Mouse (Mus musculus): ENCODE measurements around the gene Patz1. TPM values are rescaled to one million over a fixed set of nuclear protein-coding genes. Genes with fewer than 3 reads are reported as not detected.

Patz1 gene
- total and polyA plus RNA-seq, 3 experiments = 29.5 to 37.4 (median 31.5) TPM

GRCm38 (mm10) chr11:3346351-3346750 lies 57.7 kb downstream of the Patz1 start:
- TF ChIP-seq JUND (conservative IDR thresholded peaks at IDR 0.05; ENCODE audit: low read depth, low read length) (no peak), MXI1 (IDR thresholded peaks at IDR 0.05; ENCODE audit: low read depth, low read length) (no peak), TBP (conservative IDR thresholded peaks at IDR 0.05; ENCODE audit: low read depth, low read length) (no peak), POLR2AphosphoS2 (IDR thresholded peaks at IDR 0.05; ENCODE audit: low read depth, low read length) (no peak), NRF1 (IDR thresholded peaks at IDR 0.05; ENCODE audit: low read depth, low read length) (no peak)
- no peak overlapping the region for H3K27ac ChIP-seq (ENCODE audit: insufficient read depth, low read depth)
- H3K9me3 ChIP-seq (replicated peaks; ENCODE audit: low read length) = no peaks in the 10 kb centered on the region
- no peak for DNase-seq (ENCODE audit: extremely low read depth)
- dilution Hi-C loops (cut with MboI; ENCODE audit: extremely low pct_ligation_motif_present, extremely low pct_unique_long_range_greater_than_20kb, low sequenced_read_pairs) = no loop called here
- H3K4me2 ChIP-seq (ENCODE audit: insufficient read depth, low read depth, poor library complexity, severe bottlenecking) = no peak overlapping the region
- no peak overlapping the region for H3K9ac ChIP-seq (ENCODE audit: insufficient read depth, low read depth)
- no peaks in the 10 kb centered on the region for H3K27me3 ChIP-seq (replicated peaks)
- peaks cover 0 to 24% of the 10 kb centered on the region in 2 experiments; a peak in 2 of 4 replicates for H3K4me1 ChIP-seq (ENCODE audit: control insufficient read depth in 1 of 2, insufficient read depth in 2 of 2)
- in situ Hi-C loops (cut with MboI; ENCODE audit: low pct_ligation_motif_present, low pct_unique_long_range_greater_than_20kb, low sequenced_read_pairs) = no loop called here
- peaks cover 55 to 95% of the 10 kb centered on the region in 2 experiments for H3K36me3 ChIP-seq (replicated peaks in 1 of 2; ENCODE audit: control insufficient read depth in 1 of 2, insufficient read depth in 1 of 2, low read length in 1 of 2)
- H3K4me3 ChIP-seq (replicated peaks in 1 of 3; ENCODE audit: low read depth in 2 of 3, low read length in 2 of 3, poor library complexity in 1 of 3) = no peak overlapping the region
- no peaks in the 10 kb centered on the region for H3K79me2 ChIP-seq (replicated peaks; ENCODE audit: control insufficient read depth, extremely low read depth, insufficient read depth, poor library complexity, severe bottlenecking)

- dilution Hi-C loops (cut with MboI; ENCODE audit: extremely low pct_ligation_motif_present, extremely low pct_unique_long_range_greater_than_20kb, low sequenced_read_pairs) (no loop called here), in situ Hi-C loops (cut with MboI; ENCODE audit: low pct_ligation_motif_present, low pct_unique_long_range_greater_than_20kb, low sequenced_read_pairs) (no loop called here)
- no peaks in the 10 kb centered on the region for H3K79me2 ChIP-seq (replicated peaks; ENCODE audit: control insufficient read depth, extremely low read depth, insufficient read depth, poor library complexity, severe bottlenecking)
- H3K9me3 ChIP-seq (replicated peaks; ENCODE audit: low read length) = peaks cover 3% of the 10 kb centered on the region
- H3K36me3 ChIP-seq (replicated peaks in 1 of 2; ENCODE audit: control insufficient read depth in 1 of 2, insufficient read depth in 1 of 2, low read length in 1 of 2) = peaks cover 61 to 94% of the 10 kb centered on the region in 2 experiments
- TF ChIP-seq RAD21 (IDR thresholded peaks at IDR 0.05; ENCODE audit: low read depth, low read length) (peak; percentile 84), USF1 (IDR thresholded peaks at IDR 0.05; ENCODE audit: low read depth, low read length) (no peak), ZNF384 (IDR thresholded peaks at IDR 0.05; ENCODE audit: low read depth, low read length) (no peak), SMC3 (IDR thresholded peaks at IDR 0.05; ENCODE audit: low read depth, low read length) (peak; percentile 88), CTCF (conservative IDR thresholded peaks at IDR 0.05 in 1 of 2, IDR thresholded peaks at IDR 0.05 in 1 of 2; ENCODE audit: low read depth in 2 of 2, low read length in 2 of 2) (peak; percentile 83 to 93), HCFC1 (IDR thresholded peaks at IDR 0.05; ENCODE audit: low read depth, low read length) (no peak), MAFK (IDR thresholded peaks at IDR 0.05; ENCODE audit: insufficient replicate concordance, low read length) (no peak)
- H3K27me3 ChIP-seq (replicated peaks) = no peaks in the 10 kb centered on the region
- H3K4me3 ChIP-seq (replicated peaks in 1 of 3; ENCODE audit: low read depth in 2 of 3, low read length in 2 of 3, poor library complexity in 1 of 3) = no peak overlapping the region
- H3K4me2 ChIP-seq (ENCODE audit: insufficient read depth, low read depth, poor library complexity, severe bottlenecking) = no peak overlapping the region
- H3K4me1 ChIP-seq (ENCODE audit: control insufficient read depth in 1 of 2, insufficient read depth in 2 of 2) = peaks cover 0 to 28% of the 10 kb centered on the region in 2 experiments; a peak in 2 of 4 replicates
- no peak overlapping the region for H3K9ac ChIP-seq (ENCODE audit: insufficient read depth, low read depth)
- peak; percentile 89 for DNase-seq (ENCODE audit: extremely low read depth)
- no peak overlapping the region for H3K27ac ChIP-seq (ENCODE audit: insufficient read depth, low read depth)
Measured at GRCm38 (mm10) chr11:3347091-3347834, 58.6 kb downstream of the Patz1 start.

DNA sequence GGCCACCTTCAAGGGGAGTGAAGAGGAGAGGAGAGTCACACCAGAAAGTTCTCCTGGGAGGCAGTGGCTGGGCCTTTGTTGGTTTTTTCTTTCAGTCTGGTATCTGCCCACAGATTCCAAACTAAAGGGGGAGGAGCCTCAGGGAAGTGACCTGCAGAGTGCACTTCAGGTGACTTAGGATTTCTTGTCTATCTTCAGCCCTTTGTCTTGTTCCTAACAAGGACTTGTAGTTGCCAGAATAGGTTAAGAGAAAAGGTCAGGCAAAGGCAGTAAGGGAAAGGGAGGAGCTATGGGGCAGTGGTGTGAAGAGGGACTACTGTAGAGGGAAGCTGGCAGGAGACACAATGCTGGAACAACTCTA lies 59.1 kb downstream of the Patz1 start:
- H3K9ac ChIP-seq (ENCODE audit: insufficient read depth, low read depth) = no peak overlapping the region
- peaks cover 0 to 33% of the 10 kb centered on the region in 2 experiments; a peak in 2 of 4 replicates for H3K4me1 ChIP-seq (ENCODE audit: control insufficient read depth in 1 of 2, insufficient read depth in 2 of 2)
- in situ Hi-C loops (cut with MboI; ENCODE audit: low pct_ligation_motif_present, low pct_unique_long_range_greater_than_20kb, low sequenced_read_pairs) = no loop called here
- H3K79me2 ChIP-seq (replicated peaks; ENCODE audit: control insufficient read depth, extremely low read depth, insufficient read depth, poor library complexity, severe bottlenecking) = no peaks in the 10 kb centered on the region
- H3K27me3 ChIP-seq (replicated peaks) = no peaks in the 10 kb centered on the region
- H3K27ac ChIP-seq (ENCODE audit: insufficient read depth, low read depth) = no peak overlapping the region
- no peak overlapping the region for H3K4me2 ChIP-seq (ENCODE audit: insufficient read depth, low read depth, poor library complexity, severe bottlenecking)
- DNase-seq (ENCODE audit: extremely low read depth) = no peak
- peaks cover 3% of the 10 kb centered on the region for H3K9me3 ChIP-seq (replicated peaks; ENCODE audit: low read length)
- TF ChIP-seq CTCF (conservative IDR thresholded peaks at IDR 0.05 in 1 of 2, IDR thresholded peaks at IDR 0.05 in 1 of 2; ENCODE audit: low read depth in 2 of 2, low read length in 2 of 2) (no peak), JUN (IDR thresholded peaks at IDR 0.05; ENCODE audit: insufficient read depth, low read depth, low read length) (no peak), ELF1 (IDR thresholded peaks at IDR 0.05; ENCODE audit: low read depth, low read length) (no peak), MYC (IDR thresholded peaks at IDR 0.05; ENCODE audit: low read depth, low read length) (no peak), MAX (IDR thresholded peaks at IDR 0.05; ENCODE audit: low read length) (no peak)
- dilution Hi-C loops (cut with MboI; ENCODE audit: extremely low pct_ligation_motif_present, extremely low pct_unique_long_range_greater_than_20kb, low sequenced_read_pairs) = no loop called here
- H3K4me3 ChIP-seq (replicated peaks in 1 of 3; ENCODE audit: low read depth in 2 of 3, low read length in 2 of 3, poor library complexity in 1 of 3) = no peak overlapping the region
- peaks cover 67 to 94% of the 10 kb centered on the region in 2 experiments for H3K36me3 ChIP-seq (replicated peaks in 1 of 2; ENCODE audit: control insufficient read depth in 1 of 2, insufficient read depth in 1 of 2, low read length in 1 of 2)

All from CH12.LX (cell line).